Mouse (Mus musculus): ENCODE data around the gene Trim46.

- TF ChIP-seq CTCF (IDR thresholded peaks at IDR 0.05; ENCODE audit: borderline replicate concordance, control insufficient read depth, extremely low read depth, insufficient read depth, low read length, poor library complexity) = no peak
- no peak; the same call in 1 of the 2 replicates for TF ChIP-seq POLR2A (IDR thresholded peaks at IDR 0.05; ENCODE audit: control insufficient read depth, extremely low read depth, insufficient read depth, low read length, poor library complexity)
These were observed 58.2 kb downstream of the Trim46 start for GRCm38 (mm10) chr3:89187690-89188477.
